Mouse (Mus musculus) E14TG2a.4 (cell line): ENCODE measurements at regions not wholly inside any gene's neighbourhood (a gene's known extent, or its start where the extent isn't known, plus 50 kb on each side); places are given as distances from the start of the nearest gene placed in this dataset.

Source experiments
- H3K27me3 ChIP-seq: 2 replicates; pipeline ENCODE4 v1.6.1; 2014; ENCODE audit warnings: low read length, control low read depth; ENCODE audit not compliant: insufficient read depth
- H3K36me3 ChIP-seq: 2 replicates; pipeline ENCODE4 v1.6.1; 2014; ENCODE audit warnings: low read length, control low read depth; ENCODE audit not compliant: insufficient read depth
- H3K4me1 ChIP-seq: replicated peaks from 2 replicates; pipeline ENCODE4 v1.6.1; 2014; ENCODE audit warnings: low read depth, low read length, control low read depth
- H3K4me3 ChIP-seq: replicated peaks from 2 replicates; pipeline ENCODE4 v1.5.1; 2014; ENCODE audit warnings: mild to moderate bottlenecking, low read length
- H3K9me3 ChIP-seq: 2 replicates; pipeline ENCODE4 v1.6.1; 2014; ENCODE audit warnings: low read length, control low read depth
- CTCF ChIP-seq: conservative IDR thresholded peaks from 2 replicates; pipeline ENCODE4 v1.5.1; 2014; ENCODE audit warnings: low read length
- NANOG ChIP-seq: IDR thresholded peaks from 2 replicates; pipeline ENCODE4 v1.6.1; 2014; ENCODE audit warnings: borderline replicate concordance, low read length, mixed read lengths
- POU5F1 ChIP-seq: IDR thresholded peaks from 2 replicates; pipeline ENCODE4 v1.6.1; 2014; ENCODE audit warnings: low read length, borderline replicate concordance

GRCm38 (mm10) chrX:107477066-107477465, 73.9 kb upstream of the Itm2a start:
- TF ChIP-seq NANOG (no peak), CTCF (peak; percentile 34)
- Histone ChIP-seq H3K9me3 (no peaks in the 10 kb centered on the region), H3K27me3 (no peaks in the 10 kb centered on the region), H3K4me1 (no peaks in the 10 kb centered on the region), H3K36me3 (no peaks in the 10 kb centered on the region), H3K4me3 (no peak overlapping the region)

GRCm38 (mm10) chrX:107469242-107469641, 66.1 kb upstream of the Itm2a start:
- TF ChIP-seq POU5F1, result no peak
- no peak for TF ChIP-seq NANOG
- TF ChIP-seq CTCF, result no peak
- H3K9me3 ChIP-seq, result no peaks in the 10 kb centered on the region

More at GRCm38 (mm10) chrX:107469242-107469641, 66.1 kb upstream of the Itm2a start:
- no peak overlapping the region for H3K4me3 ChIP-seq
- no peaks in the 10 kb centered on the region for H3K36me3 ChIP-seq
- H3K4me1 ChIP-seq, result no peaks in the 10 kb centered on the region
- H3K27me3 ChIP-seq, result no peaks in the 10 kb centered on the region
